Mouse (Mus musculus): ENCODE data around the gene Gnb3. TPM values are rescaled to one million over a fixed set of nuclear protein-coding genes. Genes with fewer than 3 reads are reported as not detected.
"Not testable (repeated sequence)": the region's sequence is repeated elsewhere in the genome, so short reads cannot be mapped to it uniquely, and the experiment has no call there.

Gnb3 gene
- total RNA-seq, 1 experiment from 2014 or later = 9.5 TPM

DNA sequence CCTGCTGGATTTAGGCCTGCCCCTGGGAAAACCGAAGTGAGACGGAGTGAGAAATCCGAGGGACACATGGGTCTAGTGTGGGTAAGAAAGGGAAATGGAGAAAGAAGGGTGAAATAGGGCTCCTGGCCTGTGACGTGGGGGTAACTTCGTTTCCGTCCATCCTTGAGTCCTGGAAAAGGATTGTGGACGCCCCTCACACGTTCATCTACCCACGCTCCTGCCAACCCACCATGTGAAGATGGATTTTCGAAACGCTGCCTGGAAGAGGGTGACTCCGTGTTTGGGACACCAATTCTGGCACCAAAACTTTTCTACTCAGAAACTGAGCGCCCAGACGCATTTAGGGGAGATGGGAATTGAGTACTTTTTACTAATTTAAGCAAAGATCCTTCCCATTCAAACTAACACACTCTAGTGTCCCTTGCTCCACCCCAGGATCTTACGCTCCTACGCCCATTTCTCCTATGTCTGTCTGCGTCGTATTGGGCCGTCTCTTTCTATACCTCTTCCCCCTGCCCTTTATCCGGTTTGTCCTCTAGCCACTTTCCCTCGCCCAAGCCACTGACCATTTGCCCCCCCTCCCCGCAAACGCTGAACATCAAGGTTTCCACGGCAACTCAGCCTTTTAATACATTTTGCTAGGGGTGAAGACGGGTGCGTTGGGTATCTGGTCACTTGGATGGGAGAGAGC is 17.9 kb upstream of the Gnb3 start:
- no peak for DNase-seq

DNA sequence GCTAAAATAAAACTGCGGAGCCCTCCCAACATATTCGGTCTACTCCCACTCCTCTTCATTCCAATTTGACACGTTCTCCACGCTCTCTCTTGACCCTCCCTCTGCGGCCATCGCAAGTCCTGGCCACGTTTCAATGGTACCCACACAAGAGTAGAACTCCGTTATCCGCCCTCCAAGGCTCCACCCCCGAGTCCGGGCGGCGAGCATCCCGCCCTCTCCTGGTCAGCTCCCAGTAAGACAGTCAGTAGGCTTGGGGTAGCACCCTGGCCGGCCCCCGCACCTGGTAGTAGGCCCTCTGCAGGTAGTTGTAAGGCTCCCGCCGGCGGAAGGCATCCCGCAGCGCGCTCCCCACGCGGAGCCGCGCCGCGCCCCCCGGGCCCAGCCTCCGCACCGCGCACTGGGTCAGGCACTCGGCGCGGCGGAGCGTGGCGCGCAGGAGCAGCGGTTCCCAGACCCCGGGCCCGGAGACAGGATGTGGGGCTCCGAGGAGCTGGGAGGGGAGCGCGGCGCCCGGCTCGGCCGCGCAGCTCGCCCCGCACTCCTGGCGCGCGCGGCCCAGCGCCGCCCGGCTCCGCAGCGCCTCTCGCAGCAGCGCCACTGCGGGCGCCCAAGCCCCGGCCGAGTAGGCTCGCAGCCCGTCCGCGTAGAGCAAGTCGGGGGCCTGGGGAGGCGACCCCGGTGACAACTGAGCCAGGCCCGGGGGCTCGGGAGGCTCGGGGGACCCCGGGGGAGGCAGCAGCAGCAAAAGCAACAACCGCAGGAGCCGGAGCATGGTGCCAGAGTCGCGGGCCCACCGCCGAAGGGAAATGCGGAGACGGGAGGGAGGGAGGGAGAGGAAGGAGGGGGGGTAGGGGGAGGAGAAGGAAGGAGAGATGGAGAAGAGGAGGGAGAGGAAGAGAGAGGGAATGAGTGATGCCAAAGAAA is 17.1 kb upstream of the Gnb3 start, which contains the start of gene P3h3:
Gene P3h3, minus strand, starts transcription at position 837 of the 924 bp plus-strand sequence.
- peak; percentile 91 for DNase-seq

DNA sequence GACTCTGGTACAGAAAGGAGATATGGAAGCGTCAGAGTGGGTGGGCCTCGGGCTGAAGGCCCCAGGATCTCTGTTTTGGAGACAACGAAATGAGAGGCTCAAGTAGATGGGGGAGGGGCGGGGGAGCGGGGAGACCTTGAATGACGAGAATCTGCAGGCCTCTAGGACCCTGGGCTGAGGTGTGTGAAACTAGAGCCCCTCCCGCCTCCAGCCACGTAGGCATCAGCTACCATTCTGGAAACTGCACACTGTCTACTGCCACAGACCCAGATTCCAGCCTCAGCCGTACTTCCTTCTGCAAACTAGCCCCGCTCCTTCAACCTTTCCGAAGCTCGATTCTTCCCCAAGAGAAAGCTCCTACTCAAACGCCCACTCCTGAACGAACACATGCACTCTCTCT is 16.2 kb upstream of the Gnb3 start:
- peak; percentile 30 for DNase-seq

DNA sequence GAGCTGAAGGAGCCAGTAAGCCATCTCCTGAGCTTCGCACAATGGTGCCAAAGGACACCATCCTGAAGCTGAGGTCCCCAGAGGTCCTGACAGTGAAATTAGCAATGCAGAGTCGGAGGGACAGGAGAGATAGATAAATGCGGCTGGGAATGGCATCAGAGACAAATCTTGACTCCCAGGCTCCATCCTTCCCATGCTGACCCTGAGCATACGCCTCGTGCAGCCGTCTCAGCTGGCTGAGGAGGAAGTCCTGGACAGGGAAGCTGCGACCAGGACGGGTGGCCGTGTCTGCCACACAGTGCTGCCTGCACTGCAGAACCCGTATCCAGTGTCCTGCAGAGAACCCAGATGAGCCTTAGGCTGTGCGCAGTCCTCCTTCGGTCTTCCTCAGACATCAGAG is 14.6 kb upstream of the Gnb3 start:
- DNase-seq = no peak

DNA sequence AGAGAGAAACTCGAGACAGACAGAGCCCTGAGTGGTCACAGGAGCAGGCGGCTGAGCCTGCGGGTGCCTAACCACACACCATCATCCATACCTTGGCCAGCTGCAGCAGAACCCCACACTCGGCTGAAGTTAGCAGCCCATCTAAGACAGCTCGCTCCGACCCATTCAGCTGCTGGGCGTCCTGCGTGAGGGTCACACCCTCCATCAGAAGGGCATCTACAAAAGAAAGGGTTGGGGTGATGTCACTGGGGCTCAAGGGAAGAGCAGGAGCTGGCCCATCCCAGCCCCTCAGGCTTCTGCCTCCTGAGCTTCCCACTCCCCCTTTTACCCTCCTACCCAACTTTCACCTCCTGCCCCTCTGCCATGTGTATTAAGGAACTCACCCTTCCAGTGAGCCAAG is 10.5 kb upstream of the Gnb3 start:
- DNase-seq = no peak

DNA sequence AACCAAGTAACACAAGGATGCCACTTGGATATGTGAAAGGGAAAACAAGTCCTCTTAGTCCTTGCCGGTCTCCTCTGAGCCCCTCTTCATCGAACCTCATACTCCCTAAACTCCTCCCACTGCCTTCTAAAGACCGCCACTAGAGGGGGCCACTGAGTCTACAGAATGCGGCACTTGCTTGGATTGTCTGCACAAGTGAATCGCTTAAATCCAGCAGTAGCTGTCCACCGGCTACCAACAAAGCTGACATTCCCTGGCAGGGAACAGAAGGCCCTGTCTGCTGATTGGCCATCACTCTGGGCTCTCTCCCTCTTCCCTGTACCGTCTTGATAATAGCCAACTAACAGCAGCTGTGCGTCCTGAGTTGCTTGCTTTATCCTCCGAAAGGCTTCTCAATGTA is 7.2 kb upstream of the Gnb3 start:
- peak; percentile 94 for DNase-seq

DNA sequence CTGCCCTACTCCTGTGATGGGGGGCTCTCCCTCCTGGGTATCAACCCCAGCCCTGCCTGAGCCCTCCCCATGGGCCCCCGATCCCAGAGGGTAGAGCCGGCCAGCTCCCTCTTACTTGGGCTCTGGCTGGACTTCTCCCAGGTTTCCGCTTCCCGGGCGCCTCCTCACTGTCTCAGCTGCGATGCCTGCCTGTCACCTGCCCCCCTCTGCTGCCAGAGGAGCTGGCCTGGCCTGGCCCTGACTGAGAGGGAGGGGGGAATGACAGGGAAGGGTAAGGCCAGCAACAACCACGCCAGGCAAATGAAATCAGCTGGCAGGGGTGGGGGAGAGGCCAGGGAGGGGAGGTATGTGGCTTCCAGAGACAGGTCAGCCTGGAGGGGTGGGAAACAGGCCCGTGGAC is 270 bp downstream of the Gnb3 start:
- DNase-seq = peak; percentile 79

DNA sequence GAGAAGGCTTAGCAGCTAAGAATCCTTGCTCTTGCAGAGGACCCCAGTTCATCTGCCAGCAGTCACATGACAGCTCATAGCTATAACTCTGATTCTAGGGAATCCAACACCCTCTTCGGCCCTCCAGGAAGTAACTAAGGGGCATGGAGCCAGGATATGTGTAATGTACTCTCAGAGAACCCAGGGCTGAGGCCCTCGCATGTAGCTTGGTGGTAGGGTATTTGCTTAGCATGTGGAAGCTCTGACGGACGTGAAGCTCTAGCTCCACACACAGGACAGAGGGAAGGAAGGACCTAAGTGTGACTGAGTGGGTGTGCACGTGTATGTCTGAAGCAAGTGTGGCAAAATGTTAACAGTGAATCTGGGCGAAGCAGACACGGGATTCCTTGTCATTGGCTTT is 3.7 kb downstream of the Gnb3 start:
- DNase-seq = no peak

DNA sequence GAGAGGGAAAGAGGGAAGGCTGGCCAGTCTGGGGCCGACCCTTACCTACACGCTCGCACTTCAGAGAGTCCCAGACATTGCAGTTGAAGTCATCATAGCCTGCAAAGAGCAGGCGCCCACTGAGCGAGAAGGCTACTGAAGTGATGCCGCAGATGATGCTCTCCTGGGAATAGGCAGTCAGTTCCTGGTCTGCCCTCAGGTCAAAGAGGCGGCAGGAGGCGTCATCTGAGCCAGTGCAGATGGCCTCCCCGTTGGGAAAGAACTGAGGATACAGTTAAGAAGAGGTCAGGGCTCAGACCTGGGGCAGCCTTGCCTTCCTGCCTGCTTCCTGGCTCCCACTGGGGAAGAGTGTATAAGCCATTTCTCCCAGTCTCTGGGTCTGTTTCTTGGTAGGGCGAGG is 4.5 kb downstream of the Gnb3 start:
- DNase-seq = no peak

DNA sequence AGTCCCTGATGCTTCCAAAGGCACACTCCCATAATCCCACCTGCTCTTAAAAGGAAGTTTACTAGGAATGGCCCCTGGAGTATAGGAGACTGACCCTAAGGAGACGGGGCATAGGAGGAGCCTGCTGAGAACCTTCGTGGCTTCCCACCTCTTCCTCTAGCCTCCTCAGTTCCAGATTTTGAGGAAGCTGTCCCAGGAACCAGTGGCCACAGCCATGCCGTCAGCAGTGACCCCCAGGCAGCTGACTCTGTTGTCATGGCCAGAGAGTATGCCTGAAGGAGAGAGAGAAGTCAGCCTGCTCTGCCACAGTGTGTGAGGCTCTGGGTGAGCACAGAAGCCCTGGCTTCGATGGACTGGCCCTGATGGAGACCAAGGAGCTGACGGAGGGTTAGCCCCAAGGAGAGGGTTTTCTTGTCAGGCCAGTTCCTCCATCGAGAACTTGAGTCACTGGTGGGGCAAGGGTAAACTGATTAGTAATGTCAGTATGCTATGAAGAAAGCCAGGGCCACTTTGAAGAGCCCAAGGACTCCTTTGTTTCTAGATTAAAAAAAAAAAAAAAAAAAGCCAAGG is 5.5 kb downstream of the Gnb3 start:
- DNase-seq = no peak

DNA sequence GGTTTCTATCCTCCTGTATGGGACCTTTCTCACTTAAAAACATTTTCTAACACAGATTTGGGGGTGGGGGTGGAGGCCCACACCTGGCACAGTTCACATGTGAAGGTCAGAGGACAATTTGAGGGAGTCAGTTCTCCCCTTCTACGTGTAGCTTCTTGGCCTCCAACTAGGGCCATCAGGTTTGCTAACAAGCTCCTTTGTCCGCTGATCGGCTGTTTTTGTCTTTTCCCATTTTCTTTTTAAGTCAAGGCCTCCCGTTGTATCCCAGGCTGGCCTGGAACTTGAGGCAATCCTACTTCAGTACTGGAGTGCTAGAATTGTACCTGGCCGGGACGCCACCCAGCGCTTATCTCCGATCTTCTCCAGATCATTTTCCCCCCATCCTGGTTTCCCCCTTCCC is 8.4 kb downstream of the Gnb3 start:
- no peak for DNase-seq

DNA sequence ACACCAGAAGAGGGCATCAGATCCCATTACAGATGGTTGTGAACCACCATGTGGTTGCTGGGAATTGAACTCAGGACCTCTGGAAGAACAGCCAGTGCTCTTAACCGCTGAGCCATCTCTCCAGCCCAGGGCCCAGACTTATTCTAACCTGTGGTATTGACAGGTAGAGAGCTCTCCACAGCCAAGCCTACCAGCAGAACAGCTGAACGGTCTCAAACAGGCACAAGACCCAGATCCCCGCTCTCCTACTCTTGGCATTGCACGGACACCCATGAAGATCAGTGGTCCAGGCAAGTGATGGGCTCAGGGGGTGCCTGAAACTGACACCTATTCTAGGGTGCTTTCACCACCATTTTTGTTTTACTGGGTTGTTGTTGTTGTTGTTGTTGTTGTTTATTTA is 8.9 kb downstream of the Gnb3 start:
- DNase-seq = not testable (repeated sequence)

DNA sequence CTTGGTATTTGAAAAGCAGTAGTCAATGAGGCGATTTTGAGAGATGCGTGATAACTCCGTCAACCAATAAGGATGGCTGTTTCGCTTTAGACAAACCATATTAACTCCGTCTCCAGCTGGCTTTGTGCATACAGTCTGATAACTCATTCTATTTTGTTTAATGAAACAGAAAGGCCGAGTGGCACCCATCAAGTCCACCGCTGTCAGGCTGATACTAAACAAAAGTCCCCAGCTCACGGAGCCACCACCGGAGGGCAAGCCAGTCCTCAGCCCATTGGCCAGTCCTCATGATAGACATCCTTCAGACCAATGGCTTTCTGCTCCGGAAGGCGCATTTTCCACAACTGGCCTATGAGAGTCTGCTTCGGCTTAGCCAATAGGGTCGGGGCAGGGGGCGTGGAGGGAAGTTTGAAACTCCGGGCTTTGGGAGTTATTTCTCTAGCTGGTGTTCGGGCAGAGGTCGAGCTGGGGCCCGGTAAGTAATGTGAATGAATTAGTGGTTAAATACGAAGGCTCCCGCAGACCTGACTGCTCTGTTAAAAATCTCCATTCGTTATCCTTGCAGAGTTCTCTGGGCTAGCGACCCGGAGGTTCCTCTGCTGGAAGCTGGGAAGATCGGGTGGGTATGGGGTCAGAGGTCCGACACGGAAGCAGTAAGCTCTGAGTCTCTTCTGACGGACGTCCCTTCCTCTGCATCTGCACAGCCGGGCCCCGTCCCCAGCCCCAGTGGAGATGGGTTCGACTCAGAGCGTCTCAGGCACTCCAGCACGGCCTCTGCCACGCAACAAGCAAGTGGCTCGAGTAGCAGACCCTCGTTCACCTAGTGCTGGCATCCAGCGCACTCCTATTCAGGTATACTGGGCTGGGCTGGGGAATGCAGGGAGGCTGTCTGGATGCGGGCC is 10.0 kb downstream of the Gnb3 start:
- peak; percentile 95 for DNase-seq

DNA sequence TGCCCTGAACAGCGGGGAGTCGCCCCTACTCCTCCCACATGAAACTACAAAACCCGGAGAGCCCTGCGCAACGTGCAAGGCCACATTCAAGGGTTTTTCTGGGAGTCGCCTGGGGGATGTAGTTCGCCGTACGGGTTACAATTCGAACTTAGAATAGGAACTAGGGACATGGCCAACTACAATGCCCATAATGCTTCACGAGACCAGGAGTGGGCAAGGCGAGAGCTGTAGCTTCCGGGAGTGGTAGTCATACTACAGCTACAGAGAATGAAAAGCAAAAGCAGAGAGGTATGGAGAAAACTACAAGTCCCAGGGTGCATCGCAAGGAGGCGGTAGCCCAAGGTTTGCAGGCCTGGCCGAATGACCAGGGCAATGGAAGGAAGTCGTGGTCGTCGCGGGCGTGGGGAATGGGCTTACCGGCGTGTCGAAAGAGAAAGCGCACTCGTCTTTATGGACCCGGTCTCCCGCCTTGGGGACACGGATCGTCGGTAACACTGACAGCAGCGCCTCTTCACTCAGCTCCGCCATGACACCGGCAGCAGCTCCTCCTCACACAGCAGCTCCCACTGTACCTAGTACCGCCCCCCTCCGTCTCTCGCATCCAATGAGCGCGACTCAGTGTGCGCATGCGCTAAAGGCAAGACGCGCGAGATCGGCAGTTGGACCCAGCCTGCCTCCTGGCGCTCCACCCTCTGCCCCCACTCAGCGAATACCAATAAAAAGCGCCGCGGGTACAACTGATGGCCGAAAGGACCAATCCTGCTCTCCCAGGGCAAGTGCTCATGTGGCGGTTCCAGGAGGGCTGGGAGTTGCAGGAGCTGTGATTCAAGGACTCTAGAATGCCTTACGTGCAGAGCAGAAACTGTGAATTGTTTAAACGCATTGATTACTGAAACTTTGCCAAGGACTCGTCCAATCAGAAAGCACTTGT is 10.9 kb downstream of the Gnb3 start, which contains the start of the genes Usp5 and Cdca3:
Gene Usp5, minus strand, starts transcription at position 617 of the 931 bp plus-strand sequence.
Gene Cdca3, plus strand, starts transcription at position 680 of the 931 bp plus-strand sequence.
- peak; percentile 99 for DNase-seq

DNA sequence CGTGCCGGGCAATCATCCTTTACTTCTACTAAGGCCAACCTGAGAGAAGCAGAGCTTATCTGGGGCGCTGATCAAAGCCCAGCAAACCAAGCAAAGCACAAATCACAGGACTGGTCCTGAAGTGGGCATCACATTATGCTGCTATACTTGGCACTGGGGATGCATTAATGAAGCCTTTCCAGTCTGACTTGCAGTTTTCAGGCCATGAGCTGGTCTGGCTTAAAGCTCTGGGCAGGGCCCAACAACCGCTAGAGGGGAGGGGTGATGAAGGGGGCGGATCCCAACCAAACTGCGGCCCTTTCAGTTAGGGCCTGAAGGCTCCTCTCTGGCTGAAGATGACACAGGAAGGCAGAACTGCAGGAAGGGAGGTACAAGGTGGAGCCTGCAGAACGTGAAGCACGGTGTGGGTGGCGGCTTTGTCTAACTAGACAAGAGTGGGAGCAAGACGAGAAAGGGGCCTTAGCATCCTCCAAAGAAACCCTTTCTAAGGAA is 11.9 kb downstream of the Gnb3 start:
- peak; percentile 77 for DNase-seq

DNA sequence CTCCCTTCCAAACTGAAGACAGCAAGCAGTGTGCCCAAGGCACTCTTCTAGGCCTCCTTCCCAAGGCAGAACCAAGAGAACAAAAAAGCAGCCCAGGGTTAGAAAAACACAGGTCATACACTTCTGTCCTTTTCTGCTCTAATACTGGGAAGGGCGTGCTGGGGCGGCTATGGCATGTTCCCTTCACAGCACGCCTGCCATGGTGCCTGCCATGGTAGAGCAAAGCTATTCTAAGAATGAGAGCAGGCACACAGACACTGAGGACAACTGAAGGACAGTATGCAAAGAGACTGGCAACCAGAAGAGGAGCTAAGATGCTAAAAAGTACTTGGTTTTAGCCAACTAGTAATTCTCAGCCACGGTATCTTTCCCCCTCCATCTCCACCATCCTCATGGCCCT is 18.0 kb downstream of the Gnb3 start:
- no peak for DNase-seq

DNA sequence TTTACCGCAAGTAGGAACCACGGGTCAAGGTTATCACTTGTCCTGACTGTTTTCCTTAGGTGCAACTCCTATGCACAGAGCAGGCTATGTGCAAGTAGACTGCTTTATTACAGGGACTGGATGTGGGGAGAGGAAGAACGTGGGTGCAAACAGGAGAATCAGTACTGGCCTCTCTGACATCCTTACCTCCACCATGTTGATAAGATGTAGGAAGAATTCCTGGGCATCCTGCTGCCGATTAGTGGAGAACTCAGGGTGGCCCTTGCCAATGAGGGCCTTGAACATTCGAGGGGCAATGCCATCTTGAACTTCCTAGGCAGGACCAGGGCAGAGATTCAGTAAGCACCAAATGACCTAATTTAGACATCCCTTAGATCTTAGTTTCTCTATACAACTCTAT is 19.2 kb downstream of the Gnb3 start:
- no peak for DNase-seq

DNA sequence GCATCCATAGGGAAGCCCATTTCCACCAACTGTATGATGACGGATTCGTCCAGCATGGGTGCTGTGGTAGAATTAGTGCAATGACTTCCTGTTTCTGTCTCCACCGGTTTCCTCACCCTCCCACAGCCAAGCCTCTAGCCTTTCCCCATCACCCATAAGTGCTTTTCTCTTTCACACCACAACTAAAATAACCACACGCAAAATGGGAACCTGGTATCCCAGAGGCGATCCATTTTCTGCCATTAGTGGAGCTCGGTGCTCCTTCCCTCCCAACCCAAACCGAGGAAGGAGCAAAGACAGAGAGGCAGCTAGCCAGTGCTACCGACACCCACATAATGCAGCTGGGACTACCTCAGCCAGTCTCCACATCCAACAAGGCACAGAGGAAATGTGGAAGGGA is 22.1 kb downstream of the Gnb3 start:
- DNase-seq = no peak

DNA sequence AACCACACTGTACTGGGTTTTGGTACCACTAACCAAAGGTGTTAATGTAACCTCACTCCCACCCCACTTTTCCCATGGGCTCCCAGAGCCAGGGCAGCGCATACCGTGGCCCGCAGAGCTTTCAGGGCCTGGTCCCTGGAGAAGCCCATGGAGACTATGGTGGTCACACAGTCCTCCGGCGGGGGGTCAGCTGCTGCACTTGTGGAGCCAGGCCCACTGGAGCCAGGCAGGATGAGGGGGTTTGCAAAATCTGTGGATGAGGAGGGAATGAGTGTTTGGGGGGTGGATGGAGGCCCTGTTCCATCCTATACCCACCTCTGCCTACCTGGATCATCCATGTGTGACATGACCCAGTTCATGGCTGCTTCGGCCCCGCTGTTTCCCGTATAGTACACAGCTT is 22.5 kb downstream of the Gnb3 start:
- DNase-seq = no peak

DNA sequence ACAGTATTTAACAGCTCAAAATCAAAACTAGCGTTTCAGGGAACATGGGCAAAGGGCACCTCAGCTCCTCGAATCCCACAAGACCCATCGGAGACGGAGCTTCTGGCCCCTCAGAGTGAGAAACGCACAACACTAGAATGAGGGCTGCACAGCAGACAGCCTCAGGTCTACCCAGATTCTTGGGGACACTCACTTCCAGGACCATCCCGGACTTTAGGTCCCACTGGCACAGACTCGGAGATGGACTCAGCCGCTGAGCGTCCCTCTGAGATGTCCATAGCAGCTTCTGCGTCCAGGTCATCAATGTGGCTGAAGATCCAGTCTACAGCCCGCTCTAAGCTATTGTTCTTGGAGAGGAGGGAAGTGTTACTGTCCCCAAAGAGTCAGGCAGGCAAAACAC is 22.9 kb downstream of the Gnb3 start:
- no peak for DNase-seq

DNA sequence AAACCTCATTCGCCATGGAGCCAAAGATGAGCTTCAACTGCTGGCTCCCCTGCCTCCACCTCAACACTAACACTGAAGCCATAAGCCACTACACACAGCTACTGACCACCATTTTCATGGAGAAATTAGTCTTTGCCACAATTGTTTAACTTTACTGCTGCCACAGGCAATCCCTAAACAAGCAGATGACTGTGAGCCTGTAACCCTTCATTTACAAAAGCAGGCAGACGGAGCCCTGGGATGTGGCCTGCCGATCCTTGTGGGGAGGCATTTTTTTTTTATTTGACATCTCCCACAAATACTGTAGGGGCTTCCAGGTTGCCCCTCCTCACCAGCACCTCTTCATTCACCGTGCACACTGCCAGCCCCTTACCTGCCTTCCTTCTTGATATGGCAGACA is 23.5 kb downstream of the Gnb3 start:
- no peak for DNase-seq
